Mouse (Mus musculus) spleen, adult 2 months (tissue): Measurements from ENCODE around the gene Hes1. TPM values are rescaled to one million over a fixed set of nuclear protein-coding genes. Genes with fewer than 3 reads are reported as not detected.
"Not testable (repeated sequence)": the region's sequence is repeated elsewhere in the genome, so short reads cannot be mapped to it uniquely, and the experiment has no call there.

ENCODE experiments used
- DNase-seq, 2 experiments: peaks; one replicate each; pipeline versions ENCODE4 v3.0.0 to v3.0.0-alpha.2; 2012 to 2021; ENCODE audit warnings: low spot score in 2 of 2, low read depth in 1 of 2
- H3K27ac ChIP-seq: fragments of 200-500 bp; 2 replicates; pipeline ENCODE4 v1.5.1; 2012; ENCODE audit warnings: low read length, inconsistent platforms; ENCODE audit not compliant: insufficient read depth
- H3K27me3 ChIP-seq: fragments of 200-500 bp; 2 replicates; pipeline ENCODE4 v1.6.1; 2012; ENCODE audit warnings: mild to moderate bottlenecking, moderate library complexity, low read length, inconsistent platforms; ENCODE audit not compliant: control insufficient read depth, insufficient read depth
- H3K36me3 ChIP-seq: fragments of 200-500 bp; 2 replicates; pipeline ENCODE4 v1.6.1; 2012; ENCODE audit warnings: mild to moderate bottlenecking, low read length, inconsistent platforms; ENCODE audit not compliant: control insufficient read depth, insufficient read depth
- H3K4me1 ChIP-seq: fragments of 200-500 bp; 2 replicates; pipeline ENCODE4 v1.6.1; 2011; ENCODE audit warnings: inconsistent platforms; ENCODE audit not compliant: control insufficient read depth, insufficient read depth, insufficient read length
- H3K4me3 ChIP-seq: fragments of 200-500 bp; 2 replicates; pipeline ENCODE4 v1.5.1; 2011; ENCODE audit warnings: mild to moderate bottlenecking, inconsistent platforms; ENCODE audit not compliant: insufficient read depth, insufficient read length; ENCODE audit errors: extremely low read depth
- CTCF ChIP-seq: fragments of 200-500 bp; IDR thresholded peaks from 2 replicates; pipeline ENCODE4 v1.5.1; 2011; ENCODE audit warnings: mild to moderate bottlenecking, inconsistent platforms; ENCODE audit not compliant: insufficient read depth, insufficient read length, insufficient replicate concordance; ENCODE audit errors: extremely low read depth
- POLR2A ChIP-seq: fragments of 200-500 bp; IDR thresholded peaks from 2 replicates; pipeline ENCODE4 v1.6.1; 2011; ENCODE audit warnings: low read depth, low read length, inconsistent platforms
- WGBS: fragments of 180-500 bp; shearing (Covaris S2); methylation state at CpG from one replicate; pipeline ENCODE4 v1.1.7; 2018; 5-methylcytosine and 5-hydroxymethylcytosine counted together
- polyA plus RNA-seq: library from polyadenylated mRNA; depleted of rRNA; stranded (reverse); fragments of >200 nt; gene quantifications from 2 replicates; pipeline ENCODE4 v1.2.3, GENCODE M21; 2012

Gene Hes1
- polyA plus RNA-seq, 1 experiment, result 94.1 TPM

GRCm38 (mm10) chr16:30103495-30103894, 39.3 kb downstream of the Hes1 start:
- Histone ChIP-seq H3K27ac (no peak overlapping the region), H3K4me3 (no peak overlapping the region), H3K27me3 (no peaks in the 10 kb centered on the region), H3K36me3 (no peaks in the 10 kb centered on the region), H3K4me1 (peaks cover 3% of the 10 kb centered on the region; the same call in 1 of the 2 replicates)
- TF ChIP-seq POLR2A, result no peak
- DNase-seq, result no peak
- 76% methylated on average over 6 of the region's 6 CpGs for WGBS

DNA sequence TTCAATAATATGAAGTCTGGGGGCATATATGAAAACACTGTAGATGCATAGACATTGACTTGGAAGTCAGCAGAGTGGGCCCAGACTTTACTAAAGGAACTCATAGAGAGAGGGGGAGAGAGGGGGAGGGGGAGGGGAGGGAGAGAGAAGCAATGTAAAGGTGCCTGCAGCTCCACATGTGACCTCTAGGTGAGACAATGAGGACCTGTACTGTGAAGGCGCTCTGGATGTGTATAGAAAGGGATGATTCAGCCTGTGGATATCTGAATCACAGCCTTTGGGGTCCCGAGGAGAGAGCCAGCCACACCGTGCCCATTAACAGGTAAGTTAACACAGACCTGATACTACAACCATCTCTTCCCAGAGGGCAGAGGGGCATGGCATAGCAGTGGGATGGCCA, 40.2 kb downstream of the Hes1 start:
- no peak overlapping the region for H3K4me3 ChIP-seq
- H3K4me1 ChIP-seq, result no peaks in the 10 kb centered on the region; the same call in 1 of the 2 replicates
- no peaks in the 10 kb centered on the region for H3K27me3 ChIP-seq
- no peak for DNase-seq
- H3K27ac ChIP-seq, result no peak overlapping the region
- no peaks in the 10 kb centered on the region for H3K36me3 ChIP-seq
- WGBS, result 92% methylated on average over 3 of the region's 3 CpGs
- TF ChIP-seq CTCF (no peak), POLR2A (no peak)

- no peak overlapping the region for H3K4me3 ChIP-seq
- no peak for DNase-seq
- 96% methylated on average over 7 of the region's 7 CpGs for WGBS
- TF ChIP-seq CTCF (no peak), POLR2A (no peak)
- H3K4me1 ChIP-seq, result no peaks in the 10 kb centered on the region; the same call in 1 of the 2 replicates
- no peaks in the 10 kb centered on the region for H3K27me3 ChIP-seq
- no peaks in the 10 kb centered on the region for H3K36me3 ChIP-seq
- no peak overlapping the region for H3K27ac ChIP-seq
These were observed 41.3 kb downstream of the Hes1 start for GRCm38 (mm10) chr16:30105476-30105875.

DNA sequence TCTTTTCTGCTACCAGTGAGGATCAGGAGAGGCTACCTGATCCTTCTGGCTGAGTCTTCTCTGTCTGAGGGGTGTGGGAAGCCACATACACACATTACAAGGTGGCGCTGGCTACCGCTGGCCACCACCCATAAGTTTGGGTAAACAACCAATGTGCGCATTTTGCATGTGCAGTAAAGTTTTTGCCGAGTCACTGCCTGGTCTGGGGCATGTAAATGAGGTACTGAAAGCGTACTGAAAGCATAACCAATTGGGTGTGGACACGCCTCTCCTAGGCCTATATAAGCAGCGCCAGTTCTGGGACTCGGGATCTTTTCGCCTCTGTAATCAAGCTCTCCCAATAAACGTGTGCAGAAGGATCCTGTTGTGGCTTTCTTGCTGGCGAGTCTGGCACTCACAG, 44.0 kb downstream of the Hes1 start:
- not testable (repeated sequence) for H3K27me3 ChIP-seq, H3K27ac ChIP-seq, H3K36me3 ChIP-seq, H3K4me3 ChIP-seq, DNase-seq, H3K4me1 ChIP-seq
- 87% methylated on average over 11 of the region's 11 CpGs for WGBS

DNA sequence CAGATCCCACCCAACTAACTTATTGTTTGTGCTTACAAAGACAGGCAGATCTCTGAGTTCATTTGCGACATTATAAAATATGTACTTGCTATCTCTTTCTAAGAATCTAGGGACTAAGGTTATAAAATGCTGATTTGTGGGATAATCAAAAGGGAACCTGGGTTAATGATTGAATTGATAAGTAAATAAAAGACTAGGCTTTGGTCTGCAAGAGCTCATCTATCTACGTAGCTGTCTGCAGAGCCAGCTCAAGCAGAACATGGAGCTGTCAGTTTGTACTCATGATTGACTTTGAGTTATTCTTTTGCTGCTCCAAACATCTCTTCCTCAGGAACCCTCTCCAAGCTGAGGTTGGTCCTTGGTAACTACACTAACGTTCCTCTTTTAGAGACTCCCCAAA, 46.3 kb downstream of the Hes1 start:
- Histone ChIP-seq H3K4me3 (no peak overlapping the region), H3K27ac (no peak overlapping the region), H3K4me1 (no peaks in the 10 kb centered on the region), H3K36me3 (no peaks in the 10 kb centered on the region), H3K27me3 (no peaks in the 10 kb centered on the region)
- WGBS, result 90% methylated on average over 3 of the region's 3 CpGs
- TF ChIP-seq CTCF, result no peak
- no peak for TF ChIP-seq POLR2A
- no peak for DNase-seq

DNA sequence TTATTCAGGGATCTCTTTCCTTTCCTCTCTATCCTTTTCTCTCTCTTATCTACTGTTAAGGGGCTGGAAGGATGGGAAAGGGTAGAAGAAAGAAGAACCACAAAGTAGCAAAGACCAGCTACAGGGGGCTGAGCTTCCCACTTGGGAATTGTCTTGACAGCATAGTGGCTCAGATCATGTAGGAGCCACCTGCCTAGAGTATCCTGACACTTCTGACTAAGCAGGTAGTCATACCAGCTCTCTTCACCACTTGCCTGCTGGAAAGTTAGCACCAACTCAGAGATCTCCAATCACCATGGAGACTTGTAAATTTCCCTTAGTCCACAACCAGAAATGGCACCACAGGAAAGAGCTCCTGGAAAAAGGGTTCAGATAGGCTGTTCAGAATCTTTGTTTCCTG, 46.9 kb downstream of the Hes1 start:
- no peak overlapping the region for H3K4me3 ChIP-seq
- H3K36me3 ChIP-seq, result no peaks in the 10 kb centered on the region
- no peak overlapping the region for H3K27ac ChIP-seq
- H3K27me3 ChIP-seq, result no peaks in the 10 kb centered on the region
- TF ChIP-seq CTCF (no peak), POLR2A (no peak)
- H3K4me1 ChIP-seq, result no peaks in the 10 kb centered on the region
- DNase-seq, result no peak

GRCm38 (mm10) chr16:30111566-30111965, 47.4 kb downstream of the Hes1 start:
- H3K4me1 ChIP-seq, result no peaks in the 10 kb centered on the region
- H3K36me3 ChIP-seq, result no peaks in the 10 kb centered on the region
- no peak overlapping the region for H3K27ac ChIP-seq
- WGBS, result 77% methylated on average over 2 of the region's 2 CpGs
- no peak for DNase-seq
- TF ChIP-seq CTCF, result no peak
- TF ChIP-seq POLR2A, result no peak
- H3K27me3 ChIP-seq, result no peaks in the 10 kb centered on the region
- no peak overlapping the region for H3K4me3 ChIP-seq
